Mouse (Mus musculus): Measurements from ENCODE around the gene Serpina3a. TPM values are rescaled to one million over a fixed set of nuclear protein-coding genes. Genes with fewer than 3 reads are reported as not detected.
"Not testable (repeated sequence)": the region's sequence is repeated elsewhere in the genome, so short reads cannot be mapped to it uniquely, and the experiment has no call there.

Gene Serpina3a
- not detected for total RNA-seq (2021)

GRCm38 (mm10) chr12:104112333-104112732 lies at the start of gene Serpina3a:
Gene Serpina3a, plus strand, starts transcription at chr12:104112724.
- intact Hi-C loops (cut with DNase I); DNase-seq (ENCODE audit: low spot score): not testable (repeated sequence)

GRCm38 (mm10) chr12:104064532-104064931 lies 48.0 kb upstream of the Serpina3a start:
- intact Hi-C loops (cut with DNase I): no loop called here
- no peak for DNase-seq (ENCODE audit: low spot score)

- intact Hi-C loops (cut with DNase I): loop anchor here (5.0 kb wide), 1 partner anchor 33 kb away; no protein-coding TSS in a partner anchor
These were observed 47.5 kb upstream of the Serpina3a start for GRCm38 (mm10) chr12:104064996-104065395.

GRCm38 (mm10) chr12:104066241-104066640 lies 46.3 kb upstream of the Serpina3a start:
- no peak for DNase-seq (ENCODE audit: low spot score)
- intact Hi-C loops (cut with DNase I): loop anchor here (1.0 to 5.0 kb wide), 2 partner anchors 34 to 352 kb away; no protein-coding TSS in a partner anchor

More at GRCm38 (mm10) chr12:104064996-104065395, 47.5 kb upstream of the Serpina3a start:
- no peak for DNase-seq (ENCODE audit: low spot score)

GRCm38 (mm10) chr12:104067549-104067948 lies 45.0 kb upstream of the Serpina3a start:
- no peak for DNase-seq (ENCODE audit: low spot score)

GRCm38 (mm10) chr12:104069620-104070019 lies 42.9 kb upstream of the Serpina3a start:
- intact Hi-C loops (cut with DNase I): loop anchor here (1.0 to 5.0 kb wide), 2 partner anchors 37 to 74 kb away; no protein-coding TSS in a partner anchor
- no peak for DNase-seq (ENCODE audit: low spot score)

More at GRCm38 (mm10) chr12:104067549-104067948, 45.0 kb upstream of the Serpina3a start:
- intact Hi-C loops (cut with DNase I): loop anchor here (5.0 kb wide), 1 partner anchor 35 kb away; no protein-coding TSS in a partner anchor

- DNase-seq (ENCODE audit: low spot score): no peak
- intact Hi-C loops (cut with DNase I): no loop called here
These were observed 40.8 kb upstream of the Serpina3a start for GRCm38 (mm10) chr12:104071708-104072107.

GRCm38 (mm10) chr12:104072286-104072685 lies 40.2 kb upstream of the Serpina3a start:
- intact Hi-C loops (cut with DNase I): no loop called here
- DNase-seq (ENCODE audit: low spot score): no peak

GRCm38 (mm10) chr12:104090119-104090518 lies 22.4 kb upstream of the Serpina3a start:
- DNase-seq (ENCODE audit: low spot score): no peak
- intact Hi-C loops (cut with DNase I): no loop called here

GRCm38 (mm10) chr12:104091303-104091702 lies 21.2 kb upstream of the Serpina3a start:
- no peak for DNase-seq (ENCODE audit: low spot score)
- intact Hi-C loops (cut with DNase I): no loop called here

- intact Hi-C loops (cut with DNase I): no loop called here
- DNase-seq (ENCODE audit: low spot score): no peak
These were observed 11.8 kb upstream of the Serpina3a start, which contains the start of gene Serpina5 for GRCm38 (mm10) chr12:104100768-104101167. Gene Serpina5, plus strand, starts transcription at chr12:104101113.

- intact Hi-C loops (cut with DNase I): no loop called here
- DNase-seq (ENCODE audit: low spot score): no peak
These were observed 6.7 kb upstream of the Serpina3a start for GRCm38 (mm10) chr12:104105847-104106246.

- intact Hi-C loops (cut with DNase I): no loop called here
- no peak for DNase-seq (ENCODE audit: low spot score)
These were observed 5.6 kb upstream of the Serpina3a start for GRCm38 (mm10) chr12:104106919-104107318.

- intact Hi-C loops (cut with DNase I): no loop called here
- no peak for DNase-seq (ENCODE audit: low spot score)
These were observed 4.0 kb upstream of the Serpina3a start for GRCm38 (mm10) chr12:104108507-104108906.

- DNase-seq (ENCODE audit: low spot score): no peak
- intact Hi-C loops (cut with DNase I): no loop called here
These were observed 2.5 kb downstream of the Serpina3a start for GRCm38 (mm10) chr12:104114921-104115579.

GRCm38 (mm10) chr12:104123097-104123496 lies 10.6 kb downstream of the Serpina3a start:
- no peak for DNase-seq (ENCODE audit: low spot score)
- intact Hi-C loops (cut with DNase I): no loop called here

GRCm38 (mm10) chr12:104123996-104124395 lies 11.5 kb downstream of the Serpina3a start:
- intact Hi-C loops (cut with DNase I): no loop called here
- no peak for DNase-seq (ENCODE audit: low spot score)

GRCm38 (mm10) chr12:104125021-104125560 lies 12.6 kb downstream of the Serpina3a start:
- intact Hi-C loops (cut with DNase I): no loop called here
- DNase-seq (ENCODE audit: low spot score): no peak

- DNase-seq (ENCODE audit: low spot score): no peak
- intact Hi-C loops (cut with DNase I): no loop called here
These were observed 15.2 kb downstream of the Serpina3a start, which contains the start of gene Serpina3b for GRCm38 (mm10) chr12:104127696-104128095. Gene Serpina3b, plus strand, starts transcription at chr12:104127996.

GRCm38 (mm10) chr12:104131041-104131440 lies 18.5 kb downstream of the Serpina3a start:
- intact Hi-C loops (cut with DNase I): no loop called here

GRCm38 (mm10) chr12:104138216-104138615 lies 25.7 kb downstream of the Serpina3a start:
- intact Hi-C loops (cut with DNase I): no loop called here
- no peak for DNase-seq (ENCODE audit: low spot score)

More at GRCm38 (mm10) chr12:104131041-104131440, 18.5 kb downstream of the Serpina3a start:
- no peak for DNase-seq (ENCODE audit: low spot score)

Data from heart, postnatal 25 days (tissue).